Mouse (Mus musculus) cerebellum, postnatal 25 days (tissue): ENCODE results near the gene Nmnat2.

Source experiments
- DNase-seq, 2 experiments: peaks; one replicate each; pipeline ENCODE4 v3.0.0; 2021; ENCODE audit warnings: mixed read lengths in 2 of 2

Nmnat2 gene

GRCm38 (mm10) chr1:152954821-152955523 is at the start of gene Nmnat2:
Gene Nmnat2, plus strand, starts transcription at chr1:152954993.
- peak; percentile 85 to 87 for DNase-seq

- no peak for DNase-seq
Observed at GRCm38 (mm10) chr1:152913483-152914460, 41.0 kb upstream of the Nmnat2 start.

- no peak for DNase-seq
Observed at GRCm38 (mm10) chr1:152915766-152916165, 39.0 kb upstream of the Nmnat2 start.

- DNase-seq: no peak
Observed at GRCm38 (mm10) chr1:152916936-152917335, 37.9 kb upstream of the Nmnat2 start.

- DNase-seq: no peak
Observed at GRCm38 (mm10) chr1:152917626-152918025, 37.2 kb upstream of the Nmnat2 start.

GRCm38 (mm10) chr1:152921786-152922185 is 33.0 kb upstream of the Nmnat2 start:
- no peak for DNase-seq

GRCm38 (mm10) chr1:152933962-152934361 is 20.8 kb upstream of the Nmnat2 start:
- no peak for DNase-seq

- no peak for DNase-seq
Observed at GRCm38 (mm10) chr1:152935476-152935875, 19.3 kb upstream of the Nmnat2 start.

GRCm38 (mm10) chr1:152936365-152936764 is 18.4 kb upstream of the Nmnat2 start:
- no peak for DNase-seq

GRCm38 (mm10) chr1:152942977-152943376 is 11.8 kb upstream of the Nmnat2 start:
- no peak for DNase-seq

GRCm38 (mm10) chr1:152954167-152954566 is 626 bp upstream of the Nmnat2 start:
- no peak for DNase-seq

- DNase-seq: peak; percentile 69 to 75
Observed at GRCm38 (mm10) chr1:152955564-152956211, 895 bp downstream of the Nmnat2 start.

GRCm38 (mm10) chr1:152956221-152956620 is 1.4 kb downstream of the Nmnat2 start:
- peak; percentile 78 to 84 for DNase-seq

- DNase-seq: no peak
Observed at GRCm38 (mm10) chr1:152964344-152964743, 9.6 kb downstream of the Nmnat2 start.

- peak; percentile 44 to 45 for DNase-seq
Observed at GRCm38 (mm10) chr1:152966222-152966621, 11.4 kb downstream of the Nmnat2 start.

- no peak for DNase-seq
Observed at GRCm38 (mm10) chr1:152966686-152967085, 11.9 kb downstream of the Nmnat2 start.

- peak in 1 of 2 experiments; percentile 57 for DNase-seq
Observed at GRCm38 (mm10) chr1:152969081-152969480, 14.3 kb downstream of the Nmnat2 start.

- DNase-seq: no peak
Observed at GRCm38 (mm10) chr1:152972957-152973356, 18.2 kb downstream of the Nmnat2 start.

- no peak for DNase-seq
Observed at GRCm38 (mm10) chr1:152973421-152973820, 18.6 kb downstream of the Nmnat2 start.

GRCm38 (mm10) chr1:152973861-152974260 is 19.1 kb downstream of the Nmnat2 start:
- no peak for DNase-seq

GRCm38 (mm10) chr1:152975144-152975543 is 20.4 kb downstream of the Nmnat2 start:
- DNase-seq: peak; percentile 67 to 69

GRCm38 (mm10) chr1:152978700-152979099 is 23.9 kb downstream of the Nmnat2 start:
- peak; percentile 65 to 69 for DNase-seq

- peak in 1 of 2 experiments; percentile 43 for DNase-seq
Observed at GRCm38 (mm10) chr1:152983416-152983815, 28.6 kb downstream of the Nmnat2 start.
